Mouse (Mus musculus): ENCODE measurements at regions not wholly inside any gene's neighbourhood (a gene's known extent, or its start where the extent isn't known, plus 50 kb on each side); places are given as distances from the start of the nearest gene placed in this dataset.

DNA sequence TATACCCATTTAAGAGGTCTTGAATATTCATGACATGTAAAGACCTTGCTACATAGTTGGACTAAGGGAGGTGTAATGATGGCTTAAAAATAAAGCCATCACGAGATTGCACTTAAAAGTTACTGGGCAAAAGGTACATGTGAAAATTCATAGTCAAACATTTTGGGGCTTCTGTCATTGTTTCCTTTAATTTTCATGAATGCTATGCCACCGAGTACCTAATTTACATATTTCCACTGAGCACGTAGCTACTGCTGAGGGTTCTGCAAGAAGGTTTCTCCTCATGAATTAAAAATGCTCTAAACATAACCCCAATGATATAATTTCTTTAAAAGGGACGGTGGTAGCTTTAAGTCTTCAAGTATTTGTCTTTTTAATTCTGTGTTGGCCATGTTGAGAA is 800.4 kb downstream of the Ets1 start:
- WGBS = 82% methylated on average over 4 of the region's 4 CpGs

DNA sequence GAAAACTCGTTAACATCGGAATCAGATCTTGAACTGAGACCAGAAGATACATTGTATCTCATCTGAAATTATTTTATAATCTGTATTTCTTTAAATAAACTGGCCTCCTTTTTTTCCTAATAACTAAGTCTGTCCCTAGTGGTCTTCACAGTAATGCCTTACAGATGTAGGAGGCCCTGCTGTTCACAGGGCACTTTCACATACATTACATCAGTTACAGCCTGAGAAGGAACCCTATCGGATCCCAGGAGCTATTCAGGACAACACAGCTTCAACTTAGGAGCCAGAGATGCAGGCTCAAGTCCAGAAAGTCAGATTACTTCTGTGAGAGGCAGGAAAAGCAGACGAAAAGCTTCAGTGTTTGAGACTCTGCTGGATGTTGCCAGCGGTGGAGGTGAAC is 806.2 kb downstream of the Ets1 start:
- H3K9ac ChIP-seq (ENCODE audit: low read length) = no peak overlapping the region
- H3K4me2 ChIP-seq (replicated peaks; ENCODE audit: low read depth) = no peak overlapping the region
- H3K27me3 ChIP-seq (ENCODE audit: control insufficient read depth, insufficient read depth, low read length) = no peaks in the 10 kb centered on the region
- no peak for ATAC-seq (ENCODE audit: low FRiP score, low TSS enrichment)
- WGBS = 70% methylated on average over 5 of the region's 5 CpGs
- H3K36me3 ChIP-seq (ENCODE audit: control insufficient read depth, insufficient read depth, low read length) = no peaks in the 10 kb centered on the region
- DNase-seq (ENCODE audit: low spot score) = no peak
- H3K4me3 ChIP-seq (ENCODE audit: low read depth, low read length) = no peak overlapping the region
- no peaks in the 10 kb centered on the region for H3K9me3 ChIP-seq (ENCODE audit: control insufficient read depth, low read length)
- H3K4me1 ChIP-seq (replicated peaks; ENCODE audit: control insufficient read depth, insufficient read depth) = no peaks in the 10 kb centered on the region
- no peak for TF ChIP-seq EP300 (optimal IDR thresholded peaks at IDR 0.05)
- no peak for TF ChIP-seq CTCF (IDR thresholded peaks at IDR 0.05; ENCODE audit: low read depth)
- H3K27ac ChIP-seq (replicated peaks) = no peak overlapping the region

More for the DNA sequence above, 800.4 kb downstream of the Ets1 start:
- TF ChIP-seq CTCF (IDR thresholded peaks at IDR 0.05; ENCODE audit: low read depth) (no peak), EP300 (optimal IDR thresholded peaks at IDR 0.05) (no peak)
- ATAC-seq (ENCODE audit: low FRiP score, low TSS enrichment) = no peak
- H3K9me3 ChIP-seq (ENCODE audit: control insufficient read depth, low read length) = no peaks in the 10 kb centered on the region
- no peak overlapping the region for H3K9ac ChIP-seq (ENCODE audit: low read length)
- no peak overlapping the region for H3K4me3 ChIP-seq (ENCODE audit: low read depth, low read length)
- no peaks in the 10 kb centered on the region for H3K4me1 ChIP-seq (replicated peaks; ENCODE audit: control insufficient read depth, insufficient read depth)
- no peaks in the 10 kb centered on the region for H3K27me3 ChIP-seq (ENCODE audit: control insufficient read depth, insufficient read depth, low read length)
- no peak overlapping the region for H3K27ac ChIP-seq (replicated peaks)
- no peak overlapping the region for H3K4me2 ChIP-seq (replicated peaks; ENCODE audit: low read depth)
- no peaks in the 10 kb centered on the region for H3K36me3 ChIP-seq (ENCODE audit: control insufficient read depth, insufficient read depth, low read length)
- no peak for DNase-seq (ENCODE audit: low spot score)

DNA sequence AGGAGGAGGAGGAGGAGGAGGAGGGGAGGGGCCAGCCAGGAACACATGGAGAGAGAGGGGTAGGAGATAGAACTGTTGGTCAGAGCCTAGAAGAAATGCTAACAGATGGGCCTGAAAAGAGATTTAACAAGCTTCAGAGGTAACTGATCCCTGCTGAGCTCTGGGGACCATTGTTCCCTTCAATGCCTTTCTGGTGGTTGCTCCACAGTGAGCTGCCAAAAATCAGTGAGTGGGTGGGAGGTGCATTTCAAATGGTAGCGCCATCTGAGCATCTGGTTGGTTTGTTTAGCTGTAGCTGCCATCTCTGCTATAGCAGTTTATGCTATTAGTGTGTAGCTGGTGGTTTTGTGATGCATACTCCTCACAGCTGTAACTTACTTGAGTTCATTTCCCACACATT is 809.9 kb downstream of the Ets1 start:
- no peak overlapping the region for H3K4me3 ChIP-seq (ENCODE audit: low read depth, low read length)
- H3K4me1 ChIP-seq (replicated peaks; ENCODE audit: control insufficient read depth, insufficient read depth) = no peaks in the 10 kb centered on the region
- DNase-seq (ENCODE audit: low spot score) = no peak
- H3K9ac ChIP-seq (ENCODE audit: low read length) = no peak overlapping the region
- WGBS = 61% methylated on average over 1 of the region's 1 CpGs
- ATAC-seq (ENCODE audit: low FRiP score, low TSS enrichment) = no peak
- H3K9me3 ChIP-seq (ENCODE audit: control insufficient read depth, low read length) = no peaks in the 10 kb centered on the region
- H3K27me3 ChIP-seq (ENCODE audit: control insufficient read depth, insufficient read depth, low read length) = no peaks in the 10 kb centered on the region
- TF ChIP-seq EP300 (optimal IDR thresholded peaks at IDR 0.05) = no peak
- TF ChIP-seq CTCF (IDR thresholded peaks at IDR 0.05; ENCODE audit: low read depth) = no peak
- H3K27ac ChIP-seq (replicated peaks) = no peak overlapping the region
- H3K4me2 ChIP-seq (replicated peaks; ENCODE audit: low read depth) = no peak overlapping the region
- H3K36me3 ChIP-seq (ENCODE audit: control insufficient read depth, insufficient read depth, low read length) = no peaks in the 10 kb centered on the region

DNA sequence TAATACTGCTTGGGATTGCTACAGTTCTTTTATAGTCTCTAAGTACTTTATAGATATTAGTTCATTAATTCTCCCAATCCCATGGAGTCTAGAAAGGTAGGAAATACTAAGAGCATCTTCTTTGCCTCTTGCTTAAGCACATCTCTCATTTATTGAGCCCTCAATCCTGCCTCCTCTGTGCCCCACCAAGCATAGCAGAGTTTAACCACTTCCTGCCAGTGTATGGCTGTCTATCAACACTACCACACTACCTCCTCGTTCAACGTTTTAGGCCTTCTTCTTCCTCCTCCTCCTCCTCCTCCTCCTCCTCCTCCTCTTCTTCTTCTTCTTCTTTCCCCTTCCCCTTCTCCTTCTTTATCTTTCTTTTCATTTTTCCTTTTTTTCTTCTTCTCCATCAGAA is 839.1 kb downstream of the Ets1 start:
- H3K27ac ChIP-seq (replicated peaks) = no peak overlapping the region
- H3K36me3 ChIP-seq (ENCODE audit: control insufficient read depth, insufficient read depth, low read length) = no peaks in the 10 kb centered on the region
- H3K4me2 ChIP-seq (replicated peaks; ENCODE audit: low read depth) = no peak overlapping the region
- ATAC-seq (ENCODE audit: low FRiP score, low TSS enrichment) (no peak), DNase-seq (ENCODE audit: low spot score) (no peak)
- H3K27me3 ChIP-seq (ENCODE audit: control insufficient read depth, insufficient read depth, low read length) = no peaks in the 10 kb centered on the region
- no peak for TF ChIP-seq EP300 (optimal IDR thresholded peaks at IDR 0.05)
- no peak for TF ChIP-seq CTCF (IDR thresholded peaks at IDR 0.05; ENCODE audit: low read depth)
- H3K9me3 ChIP-seq (ENCODE audit: control insufficient read depth, low read length) = no peaks in the 10 kb centered on the region
- WGBS = 71% methylated on average over 2 of the region's 2 CpGs
- no peak overlapping the region for H3K9ac ChIP-seq (ENCODE audit: low read length)
- H3K4me1 ChIP-seq (replicated peaks; ENCODE audit: control insufficient read depth, insufficient read depth) = no peaks in the 10 kb centered on the region
- no peak overlapping the region for H3K4me3 ChIP-seq (ENCODE audit: low read depth, low read length)

DNA sequence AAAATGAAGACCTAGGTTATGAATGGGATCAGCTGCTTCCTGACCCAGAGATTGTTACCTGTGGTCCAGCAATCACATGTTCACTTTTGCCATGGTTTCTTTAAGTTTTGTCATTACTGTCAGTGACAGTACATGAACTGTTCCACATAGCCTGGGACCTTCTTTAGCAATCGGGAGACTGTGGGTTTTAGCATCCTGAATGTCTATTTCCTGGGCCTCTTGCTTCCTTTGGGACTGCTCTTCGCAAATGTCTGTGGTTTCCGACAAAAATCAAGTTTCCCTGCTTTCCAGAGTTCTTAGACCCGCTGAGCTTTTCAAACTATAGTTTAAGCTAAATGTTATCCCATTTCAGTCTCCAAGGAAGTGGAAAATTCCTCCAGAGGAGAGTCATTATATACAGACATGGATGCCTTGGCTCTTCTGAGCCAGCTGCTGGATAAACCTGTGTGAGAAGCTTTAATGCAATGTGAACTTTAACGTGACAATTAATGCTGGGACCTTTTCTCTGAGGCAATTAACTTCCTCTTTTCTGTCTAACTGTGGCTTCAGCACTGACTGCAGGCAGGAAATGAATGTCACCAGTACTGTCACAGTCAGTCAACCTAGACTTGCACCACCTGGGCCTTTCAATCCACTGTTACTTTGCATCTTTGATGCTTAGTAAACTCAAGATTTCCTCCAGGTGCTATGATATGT is 847.0 kb downstream of the Ets1 start:
- Histone ChIP-seq H3K27ac (replicated peaks) (no peak overlapping the region), H3K4me2 (replicated peaks; ENCODE audit: low read depth) (no peak overlapping the region), H3K9ac (ENCODE audit: low read length) (no peak overlapping the region), H3K27me3 (ENCODE audit: control insufficient read depth, insufficient read depth, low read length) (no peaks in the 10 kb centered on the region), H3K4me1 (replicated peaks; ENCODE audit: control insufficient read depth, insufficient read depth) (no peaks in the 10 kb centered on the region), H3K36me3 (ENCODE audit: control insufficient read depth, insufficient read depth, low read length) (no peaks in the 10 kb centered on the region), H3K4me3 (ENCODE audit: low read depth, low read length) (no peak overlapping the region), H3K9me3 (ENCODE audit: control insufficient read depth, low read length) (no peaks in the 10 kb centered on the region)
- whole genome bisulfite sequencing = 47% methylated on average over 5 of the region's 5 CpGs
- DNase-seq (ENCODE audit: low spot score) = no peak
- no peak for TF ChIP-seq CTCF (IDR thresholded peaks at IDR 0.05; ENCODE audit: low read depth)
- no peak for TF ChIP-seq EP300 (optimal IDR thresholded peaks at IDR 0.05)
- no peak for ATAC-seq (ENCODE audit: low FRiP score, low TSS enrichment)

DNA sequence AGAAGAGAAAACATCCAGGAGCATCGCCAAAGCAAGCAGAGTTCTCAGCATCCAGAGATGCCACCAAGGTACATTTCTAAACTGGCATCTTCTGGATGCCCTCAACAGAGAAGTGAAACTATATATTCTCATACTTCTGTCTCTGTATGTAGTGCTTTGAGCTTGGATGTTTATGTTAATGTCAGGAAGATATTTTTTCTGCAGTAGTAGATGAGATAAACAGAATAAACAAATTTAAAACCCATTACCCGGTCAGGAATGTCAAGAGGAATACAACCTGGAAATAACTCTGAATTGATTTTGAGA is 847.5 kb downstream of the Ets1 start:
- Histone ChIP-seq H3K9ac (ENCODE audit: low read length) (no peak overlapping the region), H3K4me2 (replicated peaks; ENCODE audit: low read depth) (no peak overlapping the region), H3K27ac (replicated peaks) (no peak overlapping the region), H3K4me3 (ENCODE audit: low read depth, low read length) (no peak overlapping the region), H3K36me3 (ENCODE audit: control insufficient read depth, insufficient read depth, low read length) (no peaks in the 10 kb centered on the region), H3K9me3 (ENCODE audit: control insufficient read depth, low read length) (no peaks in the 10 kb centered on the region), H3K27me3 (ENCODE audit: control insufficient read depth, insufficient read depth, low read length) (no peaks in the 10 kb centered on the region), H3K4me1 (replicated peaks; ENCODE audit: control insufficient read depth, insufficient read depth) (no peaks in the 10 kb centered on the region)
- no peak for ATAC-seq (ENCODE audit: low FRiP score, low TSS enrichment)
- 71% methylated on average over 2 of the region's 2 CpGs for WGBS
- no peak for DNase-seq (ENCODE audit: low spot score)
- TF ChIP-seq CTCF (IDR thresholded peaks at IDR 0.05; ENCODE audit: low read depth) = no peak
- no peak for TF ChIP-seq EP300 (optimal IDR thresholded peaks at IDR 0.05)

Measured in stomach, postnatal 0 days (tissue).